Mouse (Mus musculus) G1E (cell line): ENCODE data around the gene Fbxw11.

Source experiments
- CTCF ChIP-seq: IDR thresholded peaks from 2 replicates; pipeline ENCODE4 v1.5.1; 2012; ENCODE audit warnings: low read depth, low read length, inconsistent platforms, mixed read lengths
- GATA1 ChIP-seq: IDR thresholded peaks from 2 replicates; pipeline ENCODE4 v1.6.1; 2012; ENCODE audit warnings: borderline replicate concordance, low read length, inconsistent platforms, mixed read lengths
- POLR2AphosphoS5 ChIP-seq: IDR thresholded peaks from 2 replicates; pipeline ENCODE4 v1.6.1; 2012; ENCODE audit warnings: low read depth, low read length, inconsistent platforms; ENCODE audit not compliant: insufficient replicate concordance
- TAL1 ChIP-seq: conservative IDR thresholded peaks from 2 replicates; pipeline ENCODE4 v1.6.1; 2012; ENCODE audit warnings: low read depth, low read length, inconsistent platforms, mixed read lengths

DNA sequence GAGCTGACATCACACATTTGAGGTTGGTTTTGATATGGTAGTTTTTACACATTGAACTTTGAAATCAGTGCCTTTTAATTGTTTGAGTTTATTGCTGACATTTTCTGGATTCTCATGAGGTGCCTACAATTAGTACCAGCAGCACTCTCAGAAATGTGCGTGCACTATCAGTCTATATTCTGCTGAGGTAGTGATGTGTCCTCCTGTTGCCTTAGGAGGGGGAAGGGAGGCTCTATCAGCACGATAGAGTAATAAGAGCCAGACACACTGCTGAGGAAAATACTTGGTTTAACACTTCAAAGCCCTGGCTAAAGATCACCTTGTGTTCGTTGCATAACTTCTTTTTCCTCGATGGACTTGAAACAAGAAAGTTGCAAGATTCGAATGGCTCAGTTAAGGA is 73.4 kb downstream of the Fbxw11 start:
- TF ChIP-seq CTCF (no peak), TAL1 (no peak), GATA1 (no peak), POLR2AphosphoS5 (no peak)
